Mouse (Mus musculus) megakaryocyte-erythroid progenitor cell, adult 5-6 weeks (primary cell): Measurements from ENCODE around the gene Nhej1. TPM values are rescaled to one million over a fixed set of nuclear protein-coding genes. Genes with fewer than 3 reads are reported as not detected.

Experiments
- ATAC-seq: replicated peaks from 2 replicates; pipeline ENCODE4 v1.8.0; 2016; ENCODE audit warnings: mild to moderate bottlenecking, inconsistent platforms; ENCODE audit not compliant: severe bottlenecking, poor library complexity, low FRiP score, low TSS enrichment
- total RNA-seq, 2 experiments: library from RNA; stranded (forward) in 1 of 2; stranded (reverse) in 1 of 2; fragments of 200-1000, 215-1000 nt in 1 of 2; fragments of >200 nt in 1 of 2; fragmentation: Nextera tagmentation in 1 of 2; gene quantifications; 2 replicates each; pipeline ENCODE4 v1.2.3; 2014 to 2017

Nhej1 gene
- total RNA-seq, 2 experiments from 2014 or later: 2.0 to 9.2 TPM

GRCm38 (mm10) chr1:75133421-75134207, 8.6 kb upstream of the Nhej1 start, which contains the start of gene Slc23a3:
Gene Slc23a3 (minus strand): TSS chr1:75133890.
- no peak for ATAC-seq

- ATAC-seq: no peak
Observed at GRCm38 (mm10) chr1:75128641-75129040, 3.6 kb upstream of the Nhej1 start.

- ATAC-seq: no peak
Observed at GRCm38 (mm10) chr1:75125418-75125817, 418 bp upstream of the Nhej1 start.

GRCm38 (mm10) chr1:75122211-75122610, 2.8 kb downstream of the Nhej1 start:
- no peak for ATAC-seq

- no peak for ATAC-seq
Observed at GRCm38 (mm10) chr1:75052091-75052490, 72.9 kb downstream of the Nhej1 start.

GRCm38 (mm10) chr1:75051428-75051827, 73.6 kb downstream of the Nhej1 start:
- ATAC-seq: no peak

GRCm38 (mm10) chr1:75048571-75048970, 76.4 kb downstream of the Nhej1 start:
- ATAC-seq: peak; percentile 67

GRCm38 (mm10) chr1:75048041-75048440, 77.0 kb downstream of the Nhej1 start:
- ATAC-seq: no peak

GRCm38 (mm10) chr1:75040429-75040828, 84.6 kb downstream of the Nhej1 start:
- no peak for ATAC-seq

GRCm38 (mm10) chr1:75032041-75032440, 93.0 kb downstream of the Nhej1 start:
- ATAC-seq: no peak

GRCm38 (mm10) chr1:75027061-75027779, 97.8 kb downstream of the Nhej1 start:
- no peak for ATAC-seq

- no peak for ATAC-seq
Observed at GRCm38 (mm10) chr1:75024419-75025199, 100.4 kb downstream of the Nhej1 start.

- ATAC-seq: no peak
Observed at GRCm38 (mm10) chr1:75022216-75022615, 102.8 kb downstream of the Nhej1 start.

- ATAC-seq: peak; percentile 93
Observed at GRCm38 (mm10) chr1:75016846-75017245, 108.2 kb downstream of the Nhej1 start.

- ATAC-seq: no peak
Observed at GRCm38 (mm10) chr1:75015551-75016265, 109.3 kb downstream of the Nhej1 start.

- ATAC-seq: no peak
Observed at GRCm38 (mm10) chr1:75014210-75014845, 110.7 kb downstream of the Nhej1 start.

GRCm38 (mm10) chr1:75010817-75011216, 114.2 kb downstream of the Nhej1 start:
- no peak for ATAC-seq

- no peak for ATAC-seq
Observed at GRCm38 (mm10) chr1:75010203-75010602, 114.8 kb downstream of the Nhej1 start.

- no peak for ATAC-seq
Observed at GRCm38 (mm10) chr1:75006016-75006415, 119.0 kb downstream of the Nhej1 start.
